Mouse (Mus musculus) liver, embryonic 14.5 days (tissue): ENCODE data around the gene Dguok.

Experiments used
- CTCF ChIP-seq: IDR thresholded peaks from 2 replicates; pipeline ENCODE4 v1.5.1; 2016; ENCODE audit warnings: antibody characterized with exemption, low read depth, control low read depth
- EP300 ChIP-seq: IDR thresholded peaks from 2 replicates; pipeline ENCODE4 v1.6.1; 2016; ENCODE audit warnings: antibody characterized with exemption, low read depth

GRCm38 (mm10) chr6:83499078-83499477 is 7.7 kb downstream of the Dguok start:
- TF ChIP-seq CTCF (no peak), EP300 (no peak)
